Mouse (Mus musculus) mouse embryonic stem cell (cell line): Measurements from ENCODE around the gene Atf7ip.

Experiments
- in situ Hi-C, 2 experiments: fragments of 300-500 bp; cut with MboI; formaldehyde crosslinking; loops; 1 replicate in 1 of 2; 3 replicates in 1 of 2; pipeline ENCODE4 v1.14.3; 2019 to 2020; ENCODE audit warnings: low sequenced_read_pairs in 2 of 2, low pct_unique_long_range_greater_than_20kb in 1 of 2, mixed read lengths in 1 of 2; ENCODE audit not compliant: unreplicated experiment in 1 of 2

Atf7ip gene

GRCm38 (mm10) chr6:136545284-136545870 is 39.4 kb downstream of the Atf7ip start:
- in situ Hi-C loops: loop anchor here in 1 of 2 experiments (5.0 kb wide), 1 partner anchor 78 kb away; no protein-coding TSS in a partner anchor

- in situ Hi-C loops: loop anchor here in 1 of 2 experiments (5.0 kb wide), 1 partner anchor 79 kb away; no protein-coding TSS in a partner anchor
Measured at GRCm38 (mm10) chr6:136546286-136546685, 40.3 kb downstream of the Atf7ip start.

GRCm38 (mm10) chr6:136546987-136547386 is 41.0 kb downstream of the Atf7ip start:
- in situ Hi-C loops: loop anchor here in 1 of 2 experiments (5.0 kb wide), 1 partner anchor 80 kb away; no protein-coding TSS in a partner anchor

- in situ Hi-C loops: loop anchor here in 1 of 2 experiments (5.0 kb wide), 1 partner anchor 81 kb away; no protein-coding TSS in a partner anchor
Measured at GRCm38 (mm10) chr6:136548041-136548770, 42.2 kb downstream of the Atf7ip start.

GRCm38 (mm10) chr6:136548796-136549195 is 42.8 kb downstream of the Atf7ip start:
- in situ Hi-C loops: loop anchor here in 1 of 2 experiments (5.0 kb wide), 1 partner anchor 81 kb away; no protein-coding TSS in a partner anchor

GRCm38 (mm10) chr6:136549606-136550005 is 43.6 kb downstream of the Atf7ip start:
- in situ Hi-C loops: loop anchor here in 1 of 2 experiments (5.0 kb wide), 1 partner anchor 82 kb away; no protein-coding TSS in a partner anchor

- in situ Hi-C loops: no loop called here
Measured at GRCm38 (mm10) chr6:136550596-136551304, 44.8 kb downstream of the Atf7ip start.

GRCm38 (mm10) chr6:136551550-136552109 is 45.7 kb downstream of the Atf7ip start:
- in situ Hi-C loops: no loop called here

GRCm38 (mm10) chr6:136553156-136553555 is 47.2 kb downstream of the Atf7ip start:
- in situ Hi-C loops: no loop called here

GRCm38 (mm10) chr6:136553767-136554569 is 48.0 kb downstream of the Atf7ip start:
- in situ Hi-C loops: no loop called here

- in situ Hi-C loops: loop anchor here in 1 of 2 experiments (5.0 kb wide), 1 partner anchor 128 kb away; no protein-coding TSS in a partner anchor
Measured at GRCm38 (mm10) chr6:136554774-136555522, 49.0 kb downstream of the Atf7ip start.

GRCm38 (mm10) chr6:136555523-136555915 is 49.6 kb downstream of the Atf7ip start:
- in situ Hi-C loops: loop anchor here in 1 of 2 experiments (5.0 kb wide), 1 partner anchor 128 kb away; no protein-coding TSS in a partner anchor

- in situ Hi-C loops: loop anchor here in 1 of 2 experiments (5.0 kb wide), 1 partner anchor 131 kb away; no protein-coding TSS in a partner anchor
Measured at GRCm38 (mm10) chr6:136558288-136559005, 52.5 kb downstream of the Atf7ip start.

- in situ Hi-C loops: no loop called here
Measured at GRCm38 (mm10) chr6:136566002-136566401, 60.0 kb downstream of the Atf7ip start.

GRCm38 (mm10) chr6:136590739-136591138 is 84.8 kb downstream of the Atf7ip start:
- in situ Hi-C loops: no loop called here

GRCm38 (mm10) chr6:136594541-136594940 is 88.6 kb downstream of the Atf7ip start:
- in situ Hi-C loops: no loop called here
